Mouse (Mus musculus) monocyte, adult 5-6 weeks (primary cell): ENCODE data around the gene Gripap1. TPM values are rescaled to one million over a fixed set of nuclear protein-coding genes. Genes with fewer than 3 reads are reported as not detected.

ENCODE experiments used
- ATAC-seq: fragments of 153-309, 156-312 bp; replicated peaks from 2 replicates; pipeline ENCODE4 v1.8.0; 2017; ENCODE audit warnings: mild to moderate bottlenecking; ENCODE audit not compliant: low TSS enrichment, insufficient number of reproducible peaks, severe bottlenecking, poor library complexity, low FRiP score
- total RNA-seq: library from RNA; stranded (forward); fragments of 200-1000, 200-491, 200-594 nt; gene quantifications from 3 replicates; pipeline ENCODE4 v1.2.3, GENCODE M21; 2017

Gripap1 gene
- total RNA-seq, 1 experiment from 2014 or later, result 67.2 TPM

DNA sequence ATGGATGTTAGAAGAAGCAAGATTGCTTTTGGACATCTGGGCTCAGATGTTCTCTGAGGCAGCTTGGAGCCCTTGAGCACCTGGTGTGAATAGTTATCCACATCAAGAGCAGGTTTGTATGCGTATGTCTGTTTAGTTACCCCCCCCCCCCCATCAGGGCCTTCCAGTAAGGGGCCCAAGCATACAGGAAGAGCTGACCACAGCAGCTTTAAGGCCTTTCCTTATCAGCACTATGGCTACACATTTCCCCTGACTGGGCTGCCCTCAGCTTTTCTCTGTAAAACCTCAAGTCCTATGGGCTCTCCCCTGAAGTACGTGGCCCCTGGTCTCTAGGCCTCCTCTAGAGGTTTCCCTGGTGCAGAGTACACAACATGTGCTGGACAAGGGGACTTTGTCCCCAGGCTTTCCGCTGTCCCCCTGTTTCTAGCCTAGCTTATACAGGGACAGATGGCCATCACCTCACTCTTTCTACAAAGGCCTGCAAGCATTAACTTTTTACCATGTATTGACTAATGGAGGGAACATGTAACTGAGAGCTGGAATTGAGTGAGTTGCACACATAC, 69.7 kb downstream of the Gripap1 start:
- ATAC-seq, result no peak

DNA sequence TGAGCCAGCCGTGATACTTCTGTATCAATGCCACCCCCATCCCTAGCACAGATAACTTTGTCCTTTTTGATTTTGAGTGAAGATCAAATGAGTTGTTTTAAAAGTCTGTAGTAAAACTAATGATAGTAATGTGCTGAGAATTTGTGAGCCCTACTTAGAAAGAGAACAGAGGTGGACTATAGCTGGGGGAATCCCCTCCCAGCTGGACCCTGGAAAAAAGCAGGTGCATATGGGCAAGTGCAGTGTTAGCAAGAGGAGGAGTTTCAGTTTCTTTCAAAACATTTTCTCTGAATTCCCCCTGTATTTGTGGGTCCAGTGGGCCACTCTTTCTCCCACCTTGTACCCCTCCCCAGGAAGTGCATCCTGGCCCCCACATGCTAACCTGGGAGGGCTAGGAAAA, 73.6 kb downstream of the Gripap1 start:
- no peak for ATAC-seq

DNA sequence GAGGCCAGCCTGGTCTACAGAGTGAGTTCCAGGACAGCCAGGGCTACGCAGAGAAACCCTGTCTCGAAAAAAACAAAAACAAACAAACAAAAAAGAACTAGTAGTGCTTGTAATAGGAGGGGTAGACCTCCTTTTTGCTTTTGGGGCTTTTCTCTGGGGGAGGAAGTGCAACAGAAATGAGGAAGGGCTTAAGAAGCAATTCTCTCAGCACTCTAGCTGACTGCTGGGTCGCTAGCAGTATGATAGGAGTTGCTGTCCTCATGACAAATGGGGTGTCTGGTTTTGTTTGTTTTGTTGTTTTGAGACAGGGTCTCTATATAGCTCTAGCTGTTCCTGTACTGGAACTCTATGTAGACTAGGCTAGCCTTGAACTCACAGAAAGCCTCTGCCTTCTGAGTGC, 75.0 kb downstream of the Gripap1 start:
- no peak for ATAC-seq

DNA sequence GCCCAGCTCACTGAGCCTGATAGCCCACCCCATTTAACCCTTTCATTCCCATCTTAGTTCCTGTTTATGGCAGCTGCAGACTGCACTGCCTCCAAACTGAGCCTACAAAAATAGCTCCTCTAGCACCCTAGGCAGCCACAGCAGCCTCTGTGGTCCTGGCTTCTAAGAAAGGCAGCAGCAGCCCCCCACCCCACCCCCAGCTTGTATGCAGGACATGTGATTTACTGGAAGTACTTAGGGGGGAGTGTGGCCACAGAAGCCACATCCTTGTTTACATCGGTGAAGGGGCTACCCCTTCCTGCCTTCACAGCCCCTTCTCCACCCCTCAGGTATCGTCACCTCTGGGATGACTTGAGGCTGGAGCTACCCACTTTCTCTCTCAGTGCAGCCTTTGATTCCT, 75.8 kb downstream of the Gripap1 start:
- no peak for ATAC-seq

DNA sequence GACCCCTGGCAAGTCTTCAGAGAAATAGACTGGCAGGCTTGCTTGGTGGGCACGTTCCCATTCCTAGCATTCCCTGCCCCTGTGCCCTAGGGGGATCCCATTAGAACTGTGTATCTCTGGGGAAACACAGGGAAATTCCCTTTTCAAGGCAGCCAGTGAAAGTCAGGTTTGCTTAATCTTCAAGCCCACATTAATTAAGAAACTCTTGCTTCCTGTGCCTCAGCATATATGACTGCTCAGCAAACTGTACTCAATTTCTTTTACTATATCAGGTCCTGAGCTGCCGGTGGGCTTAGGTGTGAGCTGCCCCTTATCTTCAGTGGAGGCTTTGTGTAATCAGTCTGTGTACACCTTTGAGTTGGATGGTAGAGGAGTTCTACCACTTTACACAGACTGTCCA, 76.2 kb downstream of the Gripap1 start:
- ATAC-seq, result no peak

DNA sequence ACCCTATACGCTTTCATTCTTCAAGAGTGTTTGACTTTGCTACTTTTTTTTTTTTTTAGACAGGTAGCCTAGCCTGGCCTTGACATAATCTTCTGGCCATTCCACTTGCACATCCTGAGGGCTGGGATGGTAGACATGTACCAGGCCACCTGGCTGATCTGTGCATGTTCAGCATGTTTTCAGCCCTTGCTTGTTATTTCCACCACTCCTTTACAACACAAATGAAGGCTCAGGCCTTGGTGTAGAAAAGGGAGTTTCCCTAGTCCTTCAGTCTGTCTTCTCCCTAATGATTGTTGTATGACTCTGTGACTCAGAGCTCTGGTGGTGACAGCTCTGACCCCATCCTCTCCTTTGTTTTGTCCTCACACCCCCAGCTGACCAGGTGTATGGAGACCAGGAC, 77.6 kb downstream of the Gripap1 start:
- ATAC-seq, result no peak

DNA sequence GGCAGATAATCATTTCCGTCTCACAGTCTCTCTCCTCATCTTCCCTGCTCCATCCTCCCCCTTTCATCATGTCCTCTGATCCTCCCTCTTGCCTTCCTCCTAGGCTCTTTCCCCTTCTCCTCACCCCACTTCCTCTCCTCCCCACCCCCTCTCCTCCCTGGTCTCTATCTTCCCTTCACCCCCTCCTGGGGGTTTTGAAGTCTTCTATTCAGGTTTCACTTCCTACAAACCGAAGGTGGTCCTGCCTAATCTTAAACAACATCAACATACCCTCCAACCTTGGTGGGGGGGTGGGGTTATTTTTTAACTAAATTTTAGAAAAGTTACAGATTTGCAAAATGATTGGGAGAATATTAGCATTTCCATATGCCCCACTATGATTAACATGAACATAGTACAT, 78.9 kb downstream of the Gripap1 start:
- ATAC-seq, result no peak

DNA sequence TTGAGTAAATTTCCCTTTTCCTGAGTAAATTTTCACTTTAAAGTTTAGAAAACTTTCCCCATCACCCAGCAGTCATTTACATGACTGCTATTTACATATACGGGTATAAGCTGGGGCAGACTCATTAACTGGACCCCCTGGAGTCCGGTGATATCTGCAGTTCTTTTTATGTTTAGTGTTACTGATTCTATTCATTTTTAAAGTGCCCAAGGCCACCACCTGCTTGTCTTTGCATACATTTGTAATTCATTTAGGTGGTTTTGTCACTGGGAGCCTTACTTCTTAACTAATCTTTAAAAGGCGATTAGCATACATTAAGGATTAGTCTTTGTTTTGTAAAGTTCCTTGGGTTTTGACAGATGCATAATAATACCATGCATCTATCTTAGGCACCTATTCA, 80.3 kb downstream of the Gripap1 start:
- no peak for ATAC-seq

Other genes starting within 250 kb of the Gripap1 start
- 0.68 TPM in 1 of 3 replicates, not detected in the others for gene Foxp3, start 216.1 kb upstream of the Gripap1 start, total RNA-seq
- 0.85 to 3.4 TPM in 2 of 3 replicates, not detected in the other for gene Ppp1r3f, start 215.5 kb upstream of the Gripap1 start, total RNA-seq
- 10.1 to 16.2 TPM (median 15.0 TPM) in 3 replicates for gene Ccdc22, start 184.2 kb upstream of the Gripap1 start, total RNA-seq
- 0.10 TPM in 1 of 3 replicates, not detected in the others for gene Cacna1f, start 182.7 kb upstream of the Gripap1 start, total RNA-seq
- gene Syp, start 151.3 kb upstream of the Gripap1 start, total RNA-seq, result 1.7 to 5.0 TPM in 2 of 3 replicates, not detected in the other
- 8.0 to 14.9 TPM (median 10.3 TPM) in 3 replicates for gene Prickle3, start 132.5 kb upstream of the Gripap1 start, total RNA-seq
- gene Plp2, start 118.4 kb upstream of the Gripap1 start, total RNA-seq, result 38.4 to 68.2 TPM (median 39.7 TPM) in 3 replicates
- gene Magix, start 108.5 kb upstream of the Gripap1 start, total RNA-seq, result not detected in 3 replicates
- gene Gpkow, start 92.6 kb upstream of the Gripap1 start, total RNA-seq, result 46.2 to 57.8 TPM (median 57.1 TPM) in 3 replicates
- gene Wdr45, start 75.4 kb upstream of the Gripap1 start, total RNA-seq, result 27.2 to 41.6 TPM (median 36.4 TPM) in 3 replicates
- gene Gm45208, start 67.5 kb upstream of the Gripap1 start, total RNA-seq, result 0.75 TPM in 1 of 3 replicates, not detected in the others
- gene Praf2, start 61.3 kb upstream of the Gripap1 start, total RNA-seq, result 6.3 to 9.0 TPM (median 6.8 TPM) in 3 replicates
- gene Ccdc120, start 38.9 kb upstream of the Gripap1 start, total RNA-seq, result not detected in 3 replicates
- gene Tfe3, start 27.2 kb upstream of the Gripap1 start, total RNA-seq, result 14.5 to 27.8 TPM (median 20.8 TPM) in 3 replicates
- 1.3 TPM in 1 of 3 replicates, not detected in the others for gene Kcnd1, start 32.5 kb downstream of the Gripap1 start, total RNA-seq
- 79.5 to 120 TPM (median 107 TPM) in 3 replicates for gene Otud5, start 51.6 kb downstream of the Gripap1 start, total RNA-seq
- gene Pim2, start 88.5 kb downstream of the Gripap1 start, total RNA-seq, result 3.0 to 9.9 TPM (median 3.6 TPM) in 3 replicates
- 7.9 to 18.1 TPM (median 15.9 TPM) in 3 replicates for gene Slc35a2, start 94.3 kb downstream of the Gripap1 start, total RNA-seq
- gene Pqbp1, start 109.5 kb downstream of the Gripap1 start, total RNA-seq, result 119 to 165 TPM (median 164 TPM) in 3 replicates
- gene Timm17b, start 109.6 kb downstream of the Gripap1 start, total RNA-seq, result 12.0 to 33.0 TPM (median 21.2 TPM) in 3 replicates
- gene Gm10491, start 118.1 kb downstream of the Gripap1 start, total RNA-seq, result not detected in 3 replicates
- not detected in 3 replicates for gene Gm10490, start 119.8 kb downstream of the Gripap1 start, total RNA-seq
- not detected in 3 replicates for gene Pcsk1n, start 130.1 kb downstream of the Gripap1 start, total RNA-seq
- not detected in 3 replicates for gene Eras, start 138.8 kb downstream of the Gripap1 start, total RNA-seq
- 3.3 to 4.6 TPM (median 4.1 TPM) in 3 replicates for gene Hdac6, start 158.1 kb downstream of the Gripap1 start, total RNA-seq
- 1.4 to 17.9 TPM (median 3.3 TPM) in 3 replicates for gene Gata1, start 188.3 kb downstream of the Gripap1 start, total RNA-seq
- gene Glod5, start 228.7 kb downstream of the Gripap1 start, total RNA-seq, result not detected in 3 replicates